Mouse (Mus musculus): ENCODE data around the gene Srp54c.

- TF ChIP-seq CTCF (IDR thresholded peaks at IDR 0.05; ENCODE audit: insufficient read depth, low read length) (no peak), POLR2A (IDR thresholded peaks at IDR 0.05; ENCODE audit: borderline replicate concordance, extremely low read depth, low read depth, low read length) (no peak)
These were observed 81.9 kb downstream of the Srp54c start for GRCm38 (mm10) chr12:55311841-55312240.
